Mouse (Mus musculus): ENCODE data around the gene Uaca. TPM values are rescaled to one million over a fixed set of nuclear protein-coding genes. Genes with fewer than 3 reads are reported as not detected.

The Uaca gene
- total RNA-seq, 2 experiments from 2014 or later: 8.6 to 8.9 TPM

- no peak for TF ChIP-seq CTCF (IDR thresholded peaks at IDR 0.05)
- DNase-seq (ENCODE audit: extremely low spot score in 1 of 2, low spot score in 2 of 2): no peak
- Histone ChIP-seq H3K4me3 (no peak overlapping the region), H3K27ac (no peak overlapping the region)
- intact Hi-C loops (cut with DNase I): no loop called here
Measured at GRCm38 (mm10) chr9:60929290-60929983, 135.1 kb downstream of the Uaca start.

Other genes starting within 250 kb of the Uaca start
- gene Lrrc49, start 106.4 kb upstream of the Uaca start, total RNA-seq (2021): 10 to 100 TPM; 86.7 to 94.7 TPM
- 10 to 100 TPM; 37.8 to 39.0 TPM for gene Larp6, start 81.6 kb upstream of the Uaca start, total RNA-seq (2021)